Mouse (Mus musculus) left cerebral cortex, adult 9 months (tissue): ENCODE measurements around the gene Wdr1.
"Not testable (repeated sequence)": the region's sequence is repeated elsewhere in the genome, so short reads cannot be mapped to it uniquely, and the experiment has no call there.

ENCODE experiments used
- DNase-seq, 2 experiments: peaks; one replicate each; pipeline ENCODE4 v3.0.0; 2022; ENCODE audit warnings: low spot score in 2 of 2

Gene Wdr1

GRCm38 (mm10) chr5:38496491-38497057 lies 66.4 kb downstream of the Wdr1 start:
- DNase-seq = no peak

DNA sequence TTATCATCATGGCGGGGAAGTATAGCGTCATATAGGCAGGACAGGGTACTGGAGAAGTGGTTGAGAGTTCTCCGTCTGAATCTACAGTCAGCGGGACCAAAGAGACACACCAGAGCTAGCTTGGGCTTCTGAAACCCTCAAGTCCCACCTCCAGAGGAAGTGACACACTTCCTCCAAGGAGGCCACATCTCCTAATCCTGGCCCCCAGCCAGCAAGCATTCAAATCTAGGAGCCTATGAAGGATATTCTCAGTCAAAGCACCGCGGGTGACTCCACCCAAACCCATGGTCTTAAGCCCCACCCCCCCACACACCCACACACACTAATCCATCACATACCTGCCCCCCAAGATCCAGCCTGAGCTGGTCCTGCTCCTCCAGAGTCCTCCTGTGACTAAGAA lies 69.1 kb downstream of the Wdr1 start:
- DNase-seq = no peak

- DNase-seq = no peak
Measured at GRCm38 (mm10) chr5:38491763-38492162, 71.3 kb downstream of the Wdr1 start.

GRCm38 (mm10) chr5:38489739-38490138 lies 73.3 kb downstream of the Wdr1 start:
- no peak for DNase-seq

- DNase-seq = no peak
Measured at GRCm38 (mm10) chr5:38488673-38489615, 74.1 kb downstream of the Wdr1 start.

DNA sequence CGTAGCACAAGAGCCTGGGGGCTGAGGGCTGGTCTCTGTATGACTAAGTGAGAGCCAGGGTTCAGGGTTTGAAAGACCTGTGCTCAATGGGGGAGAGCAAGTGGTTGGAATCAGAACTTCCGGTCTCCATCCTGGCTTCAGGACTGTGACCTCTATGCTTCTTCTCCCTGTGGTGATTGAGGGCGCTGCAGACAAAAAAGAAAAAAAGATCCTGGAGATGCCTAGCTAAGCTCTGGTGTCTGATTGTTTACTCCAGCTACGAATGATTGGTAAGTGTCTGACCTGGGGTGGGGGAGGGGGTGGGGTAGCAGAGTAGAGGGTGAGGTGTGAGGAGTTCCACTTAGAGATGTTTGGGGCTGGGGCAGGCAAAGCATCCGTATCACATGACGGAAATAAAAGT lies 75.0 kb downstream of the Wdr1 start:
- no peak for DNase-seq

- no peak for DNase-seq
Measured at GRCm38 (mm10) chr5:38487247-38487646, 75.8 kb downstream of the Wdr1 start.

- DNase-seq = no peak
Measured at GRCm38 (mm10) chr5:38485946-38486345, 77.1 kb downstream of the Wdr1 start.

DNA sequence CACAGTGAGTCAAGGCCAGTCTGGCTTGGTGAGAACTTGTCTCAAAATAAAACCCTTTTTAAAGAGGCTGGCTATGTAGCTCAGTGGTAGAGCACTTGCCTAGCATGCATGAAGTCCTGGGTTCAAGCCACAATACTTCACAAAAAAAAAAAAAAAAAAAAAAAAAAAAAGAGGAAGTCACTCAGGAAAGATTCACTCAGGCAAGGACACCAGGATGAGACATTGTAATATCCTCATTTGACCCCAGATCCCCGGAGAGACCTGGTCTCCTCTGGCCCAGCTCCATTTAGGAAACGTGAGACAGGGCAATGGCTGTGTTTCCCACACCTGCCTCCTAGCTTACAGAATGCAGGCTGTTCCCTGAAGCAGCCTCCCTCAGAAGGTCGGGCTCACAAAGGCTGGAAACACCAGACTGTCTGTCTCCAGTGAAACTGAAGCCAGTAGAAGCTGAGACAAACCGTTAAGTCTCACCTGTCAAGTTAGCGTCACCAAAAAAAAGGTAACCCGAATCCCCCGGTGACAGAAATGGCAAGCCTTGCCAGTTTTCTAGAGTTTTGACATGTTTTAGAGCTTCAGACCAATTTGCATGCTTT lies 79.4 kb downstream of the Wdr1 start:
- DNase-seq = no peak

- DNase-seq = no peak
Measured at GRCm38 (mm10) chr5:38480822-38481707, 82.0 kb downstream of the Wdr1 start.

DNA sequence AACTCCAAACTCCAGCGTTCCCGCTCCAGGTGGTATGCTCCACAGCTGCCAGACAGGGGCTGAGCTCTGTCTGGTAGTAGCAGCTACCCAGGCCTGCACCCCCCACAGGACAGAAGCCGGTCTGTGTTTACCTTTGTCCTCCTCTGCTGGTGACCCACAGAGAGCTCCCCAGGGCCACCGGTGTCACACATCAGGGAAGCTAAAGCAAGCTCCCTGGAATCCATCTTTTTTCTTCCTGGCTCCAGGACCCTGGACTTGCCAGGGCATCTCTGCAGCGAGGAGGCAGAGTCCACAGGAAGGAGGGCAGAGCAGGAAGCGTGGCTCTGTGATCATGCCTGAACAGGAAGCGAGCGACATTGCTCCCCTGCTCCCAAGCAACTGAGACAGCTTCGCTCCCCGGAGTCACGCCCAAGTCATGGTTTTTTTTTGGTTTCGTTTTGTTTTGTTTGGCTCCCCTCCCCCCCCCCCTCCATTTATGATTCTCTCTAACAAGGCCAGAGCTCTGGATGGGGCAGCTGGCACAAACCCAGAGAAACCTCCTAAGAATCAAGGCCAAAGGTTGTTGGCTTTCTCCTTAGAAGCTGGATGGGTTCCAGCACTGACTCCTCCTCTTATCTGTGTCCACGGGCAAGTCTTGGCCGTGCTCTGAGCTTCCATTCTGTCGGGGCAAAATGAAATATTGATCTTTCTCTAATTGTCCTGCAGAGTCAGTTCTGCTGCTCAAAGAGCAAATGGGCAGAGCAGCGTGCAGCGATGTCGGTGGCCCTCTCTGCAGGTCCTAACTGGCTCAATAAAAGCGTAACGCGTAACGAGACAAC lies 82.9 kb downstream of the Wdr1 start:
- DNase-seq = no peak

DNA sequence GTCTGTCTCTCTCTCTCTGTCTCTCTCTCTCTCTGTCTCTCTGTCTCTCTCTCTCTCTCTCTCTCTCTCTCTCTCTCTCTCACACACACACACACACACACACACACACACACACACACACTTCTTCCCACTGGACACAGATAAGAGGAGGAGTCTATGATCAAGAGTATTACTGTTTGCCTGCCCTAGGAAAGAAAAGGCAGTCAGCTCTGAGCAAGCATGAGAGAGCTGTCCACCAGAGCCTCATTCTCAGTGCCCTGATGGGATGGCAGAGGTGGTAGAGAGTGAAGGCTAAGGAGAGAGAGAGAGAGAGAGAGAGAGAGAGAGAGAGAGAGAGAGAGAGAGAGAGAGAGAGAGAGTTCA lies 83.5 kb downstream of the Wdr1 start:
- not testable (repeated sequence) for DNase-seq

DNA sequence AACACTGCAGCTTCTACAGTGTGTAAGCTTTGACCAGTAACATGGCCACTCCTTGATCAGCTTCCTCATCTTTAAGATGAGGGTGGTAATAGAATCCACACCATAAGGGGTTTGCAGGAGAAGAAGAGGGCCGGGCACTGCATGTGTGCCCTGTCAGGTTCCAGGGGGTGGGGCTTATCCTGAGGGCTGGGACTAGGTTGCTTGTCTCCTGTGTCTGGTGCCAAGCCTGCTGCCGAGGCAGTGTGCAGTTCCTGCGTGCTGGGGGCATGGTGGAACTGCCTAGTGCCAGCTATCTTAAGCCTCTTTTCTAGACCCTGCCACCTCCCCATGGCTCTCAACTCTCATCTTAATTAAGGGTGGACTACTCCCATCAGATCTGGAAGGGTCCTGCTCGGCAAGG lies 84.0 kb downstream of the Wdr1 start:
- no peak for DNase-seq

- no peak for DNase-seq
Measured at GRCm38 (mm10) chr5:38477731-38478445, 85.1 kb downstream of the Wdr1 start.

GRCm38 (mm10) chr5:38476861-38477565 lies 86.0 kb downstream of the Wdr1 start:
- DNase-seq = peak in 1 of 2 experiments; percentile 61
